Mouse (Mus musculus) embryonic facial prominence, embryonic 13.5 days (tissue): ENCODE data around the gene P2ry2. TPM values are rescaled to one million over a fixed set of nuclear protein-coding genes. Genes with fewer than 3 reads are reported as not detected.
A peak's percentile ranks its signal among the peaks of the same experiment; 100 is the strongest.

ENCODE experiments used
- ATAC-seq: fragments of 200-750 bp; cut with Nextera tagmentation; 2 replicates; pipeline ENCODE4 v1.8.0; 2017; ENCODE audit warnings: low read depth; ENCODE audit not compliant: insufficient number of reproducible peaks, insufficient read depth, low FRiP score, low TSS enrichment
- H3K27ac ChIP-seq: fragments of 300-500 bp; sonication (generic); 2 replicates; pipeline ENCODE4 v1.5.1; 2015; ENCODE audit warnings: moderate library complexity, mild to moderate bottlenecking, inconsistent platforms
- H3K27me3 ChIP-seq: fragments of 300-500 bp; sonication (generic); 2 replicates; pipeline ENCODE4 v1.6.1; 2015; ENCODE audit warnings: mild to moderate bottlenecking, inconsistent platforms
- H3K36me3 ChIP-seq: fragments of 300-500 bp; sonication (generic); 2 replicates; pipeline ENCODE4 v1.6.1; 2015; ENCODE audit warnings: mild to moderate bottlenecking, inconsistent platforms
- H3K4me1 ChIP-seq: fragments of 300-500 bp; sonication (generic); 2 replicates; pipeline ENCODE4 v1.6.1; 2015; ENCODE audit warnings: inconsistent platforms
- H3K4me2 ChIP-seq: fragments of 300-500 bp; sonication (generic); 2 replicates; pipeline ENCODE4 v1.6.1; 2015; ENCODE audit warnings: moderate library complexity, mild to moderate bottlenecking, inconsistent platforms
- H3K4me3 ChIP-seq: fragments of 300-500 bp; sonication (generic); 2 replicates; pipeline ENCODE4 v1.5.1; 2015; ENCODE audit warnings: mild to moderate bottlenecking, inconsistent platforms
- H3K9ac ChIP-seq: fragments of 300-500 bp; sonication (generic); 2 replicates; pipeline ENCODE4 v1.6.1; 2015; ENCODE audit warnings: mild to moderate bottlenecking, inconsistent platforms
- H3K9me3 ChIP-seq: fragments of 300-500 bp; sonication (generic); 2 replicates; pipeline ENCODE4 v1.6.1; 2016; ENCODE audit warnings: inconsistent platforms
- WGBS: fragments of 180-500 bp; shearing (Covaris S2); methylation state at CpG from one replicate; pipeline ENCODE4 v1.1.7; 2015; ENCODE audit warnings: mixed read lengths; 5-methylcytosine and 5-hydroxymethylcytosine counted together
- polyA plus RNA-seq: library from polyadenylated mRNA; unstranded; fragments of >200 nt; fragmentation: Nextera tagmentation; extraction: Ambion mirVana; gene quantifications from 2 replicates; pipeline ENCODE4 v1.2.1, GENCODE M21; 2015

P2ry2 gene
- polyA plus RNA-seq, 1 experiment from 2014 or later: 2.2 TPM

GRCm38 (mm10) chr7:100997951-100998577 is 14.6 kb downstream of the P2ry2 start:
- Histone ChIP-seq H3K4me1 (peaks cover 6% of the 10 kb centered on the region), H3K9ac (no peak overlapping the region), H3K36me3 (no peaks in the 10 kb centered on the region), H3K27ac (no peak overlapping the region), H3K4me2 (no peak overlapping the region), H3K4me3 (no peak overlapping the region), H3K27me3 (no peaks in the 10 kb centered on the region), H3K9me3 (no peaks in the 10 kb centered on the region)
- WGBS: 88% methylated on average over 31 of the region's 31 CpGs
- ATAC-seq: no peak

GRCm38 (mm10) chr7:100997215-100997614 is 15.5 kb downstream of the P2ry2 start:
- Histone ChIP-seq H3K9ac (no peak overlapping the region), H3K4me3 (no peak overlapping the region), H3K4me2 (no peak overlapping the region), H3K27me3 (no peaks in the 10 kb centered on the region), H3K9me3 (no peaks in the 10 kb centered on the region), H3K4me1 (peaks cover 4% of the 10 kb centered on the region; the same call in 1 of the 2 replicates), H3K36me3 (no peaks in the 10 kb centered on the region), H3K27ac (no peak overlapping the region)
- 79% methylated on average over 1 of the region's 1 CpGs for WGBS
- ATAC-seq: no peak

GRCm38 (mm10) chr7:100995951-100996350 is 16.7 kb downstream of the P2ry2 start:
- WGBS: 73% methylated on average over 3 of the region's 3 CpGs
- ATAC-seq: no peak
- no peak overlapping the region for H3K4me2 ChIP-seq

GRCm38 (mm10) chr7:100995260-100995864 is 17.3 kb downstream of the P2ry2 start:
- Histone ChIP-seq H3K9ac (no peak overlapping the region), H3K27ac (no peak overlapping the region), H3K27me3 (no peaks in the 10 kb centered on the region), H3K4me2 (no peak overlapping the region), H3K4me1 (peaks cover 10% of the 10 kb centered on the region; the same call in 1 of the 2 replicates), H3K36me3 (no peaks in the 10 kb centered on the region), H3K4me3 (no peak overlapping the region), H3K9me3 (no peaks in the 10 kb centered on the region)
- no peak for ATAC-seq
- 88% methylated on average over 7 of the region's 7 CpGs for WGBS

More at GRCm38 (mm10) chr7:100995951-100996350, 16.7 kb downstream of the P2ry2 start:
- no peaks in the 10 kb centered on the region for H3K36me3 ChIP-seq
- no peaks in the 10 kb centered on the region for H3K27me3 ChIP-seq
- no peak overlapping the region for H3K4me3 ChIP-seq
- H3K4me1 ChIP-seq: peaks cover 4% of the 10 kb centered on the region; the same call in 1 of the 2 replicates
- no peak overlapping the region for H3K27ac ChIP-seq
- H3K9ac ChIP-seq: no peak overlapping the region
- H3K9me3 ChIP-seq: no peaks in the 10 kb centered on the region

- Histone ChIP-seq H3K9ac (no peak overlapping the region), H3K36me3 (no peaks in the 10 kb centered on the region), H3K4me2 (no peak overlapping the region), H3K9me3 (no peaks in the 10 kb centered on the region), H3K27ac (no peak overlapping the region), H3K27me3 (no peaks in the 10 kb centered on the region), H3K4me1 (0 out of 2 replicates have a peak, but pooled peaks cover 5% of the 10 kb centered on the region), H3K4me3 (no peak overlapping the region)
- 49% methylated on average over 4 of the region's 4 CpGs for WGBS
- no peak for ATAC-seq
Measured at GRCm38 (mm10) chr7:100993166-100993565, 19.5 kb downstream of the P2ry2 start.

GRCm38 (mm10) chr7:100991972-100992371 is 20.7 kb downstream of the P2ry2 start:
- Histone ChIP-seq H3K9me3 (no peaks in the 10 kb centered on the region), H3K9ac (no peak overlapping the region), H3K4me2 (no peak overlapping the region), H3K27me3 (no peaks in the 10 kb centered on the region; the same call in 1 of the 2 replicates), H3K27ac (no peak overlapping the region), H3K4me1 (0 out of 2 replicates have a peak, but pooled peaks cover 5% of the 10 kb centered on the region), H3K36me3 (no peaks in the 10 kb centered on the region), H3K4me3 (no peak overlapping the region)
- no peak for ATAC-seq
- WGBS: 91% methylated on average over 3 of the region's 3 CpGs

- H3K27ac ChIP-seq: no peak overlapping the region
- 45% methylated on average over 9 of the region's 9 CpGs for WGBS
- ATAC-seq: no peak
Measured at GRCm38 (mm10) chr7:100990636-100991311, 21.9 kb downstream of the P2ry2 start.

GRCm38 (mm10) chr7:100988092-100988491 is 24.6 kb downstream of the P2ry2 start:
- Histone ChIP-seq H3K4me2 (no peak overlapping the region), H3K27ac (no peak overlapping the region), H3K9me3 (no peaks in the 10 kb centered on the region), H3K4me1 (peaks cover 11% of the 10 kb centered on the region), H3K4me3 (no peak overlapping the region), H3K27me3 (no peaks in the 10 kb centered on the region; the same call in 1 of the 2 replicates), H3K9ac (no peak overlapping the region), H3K36me3 (no peaks in the 10 kb centered on the region)
- 0 out of 2 replicates have a peak, but pooled peaks have one; percentile 53 for ATAC-seq
- 11% methylated on average over 9 of the region's 9 CpGs for WGBS

More at GRCm38 (mm10) chr7:100990636-100991311, 21.9 kb downstream of the P2ry2 start:
- no peak overlapping the region for H3K4me3 ChIP-seq
- no peak overlapping the region for H3K4me2 ChIP-seq
- no peak overlapping the region for H3K9ac ChIP-seq
- 0 out of 2 replicates have a peak, but pooled peaks cover 5% of the 10 kb centered on the region for H3K4me1 ChIP-seq
- no peaks in the 10 kb centered on the region; the same call in 1 of the 2 replicates for H3K27me3 ChIP-seq
- no peaks in the 10 kb centered on the region for H3K36me3 ChIP-seq
- no peaks in the 10 kb centered on the region for H3K9me3 ChIP-seq

- Histone ChIP-seq H3K9ac (no peak overlapping the region), H3K4me1 (peaks cover 6% of the 10 kb centered on the region), H3K4me2 (no peak overlapping the region), H3K27me3 (no peaks in the 10 kb centered on the region; the same call in 1 of the 2 replicates), H3K27ac (no peak overlapping the region), H3K36me3 (no peaks in the 10 kb centered on the region), H3K4me3 (no peak overlapping the region), H3K9me3 (no peaks in the 10 kb centered on the region)
- 35% methylated on average over 21 of the region's 21 CpGs for WGBS
- no peak for ATAC-seq
Measured at GRCm38 (mm10) chr7:100984452-100985395, 27.9 kb downstream of the P2ry2 start.

- no peak overlapping the region for H3K27ac ChIP-seq
- peaks cover 15% of the 10 kb centered on the region for H3K4me1 ChIP-seq
- ATAC-seq: no peak
- H3K9ac ChIP-seq: no peak overlapping the region
- no peak overlapping the region for H3K4me2 ChIP-seq
- H3K27me3 ChIP-seq: peaks cover 15% of the 10 kb centered on the region
- H3K36me3 ChIP-seq: no peaks in the 10 kb centered on the region
- H3K4me3 ChIP-seq: no peak overlapping the region
- no peaks in the 10 kb centered on the region for H3K9me3 ChIP-seq
- WGBS: 32% methylated on average over 2 of the region's 2 CpGs
Measured at GRCm38 (mm10) chr7:100979175-100979574, 33.5 kb downstream of the P2ry2 start.

GRCm38 (mm10) chr7:100978171-100978570 is 34.5 kb downstream of the P2ry2 start:
- no peak for ATAC-seq
- no peak overlapping the region for H3K4me3 ChIP-seq
- H3K27me3 ChIP-seq: peaks cover 26% of the 10 kb centered on the region
- WGBS: 84% methylated on average over 5 of the region's 5 CpGs
- no peak overlapping the region for H3K4me2 ChIP-seq
- peaks cover 19% of the 10 kb centered on the region for H3K4me1 ChIP-seq
- H3K36me3 ChIP-seq: no peaks in the 10 kb centered on the region
- no peaks in the 10 kb centered on the region for H3K9me3 ChIP-seq
- H3K9ac ChIP-seq: no peak overlapping the region
- H3K27ac ChIP-seq: no peak overlapping the region
